Mouse (Mus musculus): ENCODE measurements around the gene Olfr1387. TPM values are rescaled to one million over a fixed set of nuclear protein-coding genes. Genes with fewer than 3 reads are reported as not detected.
"Not testable (repeated sequence)": the region's sequence is repeated elsewhere in the genome, so short reads cannot be mapped to it uniquely, and the experiment has no call there.

Gene Olfr1387
- polyA plus RNA-seq (2014; fragmentation: Nextera tagmentation; extraction: Ambion mirVana): 0.07 TPM in 1 of 2 replicates, not detected in the other

- Histone ChIP-seq H3K9me3 (ENCODE audit: control insufficient read depth, low read length) (no peaks in the 10 kb centered on the region), H3K27ac (replicated peaks; ENCODE audit: low read depth, low read length) (no peak within 1 kb of the TSS), H3K4me1 (ENCODE audit: control insufficient read depth, insufficient read depth, low read length) (no peaks in the 10 kb centered on the region), H3K4me3 (ENCODE audit: low read depth, low read length) (no peak within 1 kb of the TSS), H3K4me2 (ENCODE audit: low read depth, low read length) (no peak within 1 kb of the TSS), H3K36me3 (ENCODE audit: control insufficient read depth, insufficient read depth, low read length) (no peaks in the 10 kb centered on the region), H3K9ac (ENCODE audit: low read depth, low read length) (no peak within 1 kb of the TSS), H3K27me3 (replicated peaks; ENCODE audit: control insufficient read depth, insufficient read depth, low read length) (no peaks in the 10 kb centered on the region)
- DNase-seq (ENCODE audit: low spot score) (no peak), ATAC-seq (ENCODE audit: low read depth) (no peak)
- WGBS: 61% methylated on average over 1 of the region's 1 CpGs
These were observed at the start of gene Olfr1387 for GRCm38 (mm10) chr11:49455043-49455442. Olfr1387 (plus strand) TSS chr11:49455343.

GRCm38 (mm10) chr11:49406784-49407183 lies 48.4 kb upstream of the Olfr1387 start:
- no peak for ATAC-seq (ENCODE audit: low read depth)
- DNase-seq (ENCODE audit: low spot score): no peak
- WGBS: 75% methylated on average over 3 of the region's 3 CpGs
- no peaks in the 10 kb centered on the region for H3K27me3 ChIP-seq (replicated peaks; ENCODE audit: control insufficient read depth, insufficient read depth, low read length)
- no peak overlapping the region for H3K4me2 ChIP-seq (ENCODE audit: low read depth, low read length)
- no peaks in the 10 kb centered on the region for H3K36me3 ChIP-seq (ENCODE audit: control insufficient read depth, insufficient read depth, low read length)
- H3K4me3 ChIP-seq (ENCODE audit: low read depth, low read length): no peak overlapping the region
- no peak overlapping the region for H3K27ac ChIP-seq (replicated peaks; ENCODE audit: low read depth, low read length)
- H3K9me3 ChIP-seq (ENCODE audit: control insufficient read depth, low read length): no peaks in the 10 kb centered on the region
- no peak overlapping the region for H3K9ac ChIP-seq (ENCODE audit: low read depth, low read length)
- H3K4me1 ChIP-seq (ENCODE audit: control insufficient read depth, insufficient read depth, low read length): no peaks in the 10 kb centered on the region

- 32% methylated on average over 1 of the region's 1 CpGs for WGBS
- Histone ChIP-seq H3K4me2 (ENCODE audit: low read depth, low read length) (no peak overlapping the region), H3K9ac (ENCODE audit: low read depth, low read length) (no peak overlapping the region), H3K4me3 (ENCODE audit: low read depth, low read length) (no peak overlapping the region), H3K36me3 (ENCODE audit: control insufficient read depth, insufficient read depth, low read length) (no peaks in the 10 kb centered on the region), H3K9me3 (ENCODE audit: control insufficient read depth, low read length) (no peaks in the 10 kb centered on the region), H3K27ac (replicated peaks; ENCODE audit: low read depth, low read length) (no peak overlapping the region), H3K4me1 (ENCODE audit: control insufficient read depth, insufficient read depth, low read length) (no peaks in the 10 kb centered on the region), H3K27me3 (replicated peaks; ENCODE audit: control insufficient read depth, insufficient read depth, low read length) (no peaks in the 10 kb centered on the region)
- peak; percentile 33 for DNase-seq (ENCODE audit: low spot score)
- no peak for ATAC-seq (ENCODE audit: low read depth)
These were observed 44.6 kb upstream of the Olfr1387 start for GRCm38 (mm10) chr11:49410540-49410939.

GRCm38 (mm10) chr11:49422767-49423166 lies 32.4 kb upstream of the Olfr1387 start, which contains the start of gene Olfr1389:
Olfr1389 (plus strand) TSS chr11:49423067.
- no peak within 1 kb of the TSS for H3K9ac ChIP-seq (ENCODE audit: low read depth, low read length)
- H3K27me3 ChIP-seq (replicated peaks; ENCODE audit: control insufficient read depth, insufficient read depth, low read length): no peaks in the 10 kb centered on the region
- no peak for ATAC-seq (ENCODE audit: low read depth)
- H3K36me3 ChIP-seq (ENCODE audit: control insufficient read depth, insufficient read depth, low read length): no peaks in the 10 kb centered on the region
- H3K4me2 ChIP-seq (ENCODE audit: low read depth, low read length): no peak within 1 kb of the TSS
- no peak for DNase-seq (ENCODE audit: low spot score)
- H3K4me3 ChIP-seq (ENCODE audit: low read depth, low read length): no peak within 1 kb of the TSS
- 83% methylated on average over 2 of the region's 2 CpGs for WGBS
- H3K27ac ChIP-seq (replicated peaks; ENCODE audit: low read depth, low read length): no peak within 1 kb of the TSS
- no peaks in the 10 kb centered on the region for H3K4me1 ChIP-seq (ENCODE audit: control insufficient read depth, insufficient read depth, low read length)
- no peaks in the 10 kb centered on the region for H3K9me3 ChIP-seq (ENCODE audit: control insufficient read depth, low read length)

- Histone ChIP-seq H3K4me2 (ENCODE audit: low read depth, low read length) (no peak overlapping the region), H3K27ac (replicated peaks; ENCODE audit: low read depth, low read length) (no peak overlapping the region), H3K9ac (ENCODE audit: low read depth, low read length) (no peak overlapping the region), H3K4me1 (ENCODE audit: control insufficient read depth, insufficient read depth, low read length) (no peaks in the 10 kb centered on the region), H3K9me3 (ENCODE audit: control insufficient read depth, low read length) (no peaks in the 10 kb centered on the region), H3K4me3 (ENCODE audit: low read depth, low read length) (no peak overlapping the region), H3K27me3 (replicated peaks; ENCODE audit: control insufficient read depth, insufficient read depth, low read length) (no peaks in the 10 kb centered on the region), H3K36me3 (ENCODE audit: control insufficient read depth, insufficient read depth, low read length) (no peaks in the 10 kb centered on the region)
- DNase-seq (ENCODE audit: low spot score) (no peak), ATAC-seq (ENCODE audit: low read depth) (no peak)
- 88% methylated on average over 1 of the region's 1 CpGs for WGBS
These were observed 29.8 kb upstream of the Olfr1387 start for GRCm38 (mm10) chr11:49425257-49425927.

GRCm38 (mm10) chr11:49429641-49430040 lies 25.5 kb upstream of the Olfr1387 start:
- no peak overlapping the region for H3K4me2 ChIP-seq (ENCODE audit: low read depth, low read length)
- H3K9ac ChIP-seq (ENCODE audit: low read depth, low read length): no peak overlapping the region
- 0 out of 2 replicates have a peak, but pooled peaks cover 6% of the 10 kb centered on the region for H3K9me3 ChIP-seq (ENCODE audit: control insufficient read depth, low read length)
- DNase-seq (ENCODE audit: low spot score): no peak
- H3K36me3 ChIP-seq (ENCODE audit: control insufficient read depth, insufficient read depth, low read length): no peaks in the 10 kb centered on the region
- H3K27me3 ChIP-seq (replicated peaks; ENCODE audit: control insufficient read depth, insufficient read depth, low read length): no peaks in the 10 kb centered on the region
- 77% methylated on average over 2 of the region's 2 CpGs for WGBS
- ATAC-seq (ENCODE audit: low read depth): no peak
- no peak overlapping the region for H3K4me3 ChIP-seq (ENCODE audit: low read depth, low read length)
- no peak overlapping the region for H3K27ac ChIP-seq (replicated peaks; ENCODE audit: low read depth, low read length)
- no peaks in the 10 kb centered on the region for H3K4me1 ChIP-seq (ENCODE audit: control insufficient read depth, insufficient read depth, low read length)

GRCm38 (mm10) chr11:49436411-49436810 lies 18.7 kb upstream of the Olfr1387 start, which contains the start of gene Olfr1388:
Olfr1388 (plus strand) TSS chr11:49436624.
- DNase-seq (ENCODE audit: low spot score): peak; percentile 4
- no peak within 1 kb of the TSS for H3K27ac ChIP-seq (replicated peaks; ENCODE audit: low read depth, low read length)
- H3K9ac ChIP-seq (ENCODE audit: low read depth, low read length): no peak within 1 kb of the TSS
- H3K4me3 ChIP-seq (ENCODE audit: low read depth, low read length): no peak within 1 kb of the TSS
- 0 out of 2 replicates have a peak, but pooled peaks cover 6% of the 10 kb centered on the region for H3K9me3 ChIP-seq (ENCODE audit: control insufficient read depth, low read length)
- no peaks in the 10 kb centered on the region for H3K36me3 ChIP-seq (ENCODE audit: control insufficient read depth, insufficient read depth, low read length)
- no peaks in the 10 kb centered on the region for H3K27me3 ChIP-seq (replicated peaks; ENCODE audit: control insufficient read depth, insufficient read depth, low read length)
- ATAC-seq (ENCODE audit: low read depth): no peak
- no peak within 1 kb of the TSS for H3K4me2 ChIP-seq (ENCODE audit: low read depth, low read length)
- WGBS: 64% methylated on average over 3 of the region's 3 CpGs
- no peaks in the 10 kb centered on the region for H3K4me1 ChIP-seq (ENCODE audit: control insufficient read depth, insufficient read depth, low read length)

- not testable (repeated sequence) for H3K36me3 ChIP-seq (ENCODE audit: control insufficient read depth, insufficient read depth, low read length); H3K4me2 ChIP-seq (ENCODE audit: low read depth, low read length); H3K9me3 ChIP-seq (ENCODE audit: control insufficient read depth, low read length); H3K4me3 ChIP-seq (ENCODE audit: low read depth, low read length); DNase-seq (ENCODE audit: low spot score); ATAC-seq (ENCODE audit: low read depth); H3K9ac ChIP-seq (ENCODE audit: low read depth, low read length); H3K27me3 ChIP-seq (replicated peaks; ENCODE audit: control insufficient read depth, insufficient read depth, low read length); H3K4me1 ChIP-seq (ENCODE audit: control insufficient read depth, insufficient read depth, low read length); H3K27ac ChIP-seq (replicated peaks; ENCODE audit: low read depth, low read length)
- 88% methylated on average over 2 of the region's 3 CpGs for WGBS
These were observed 9.6 kb downstream of the Olfr1387 start, which contains the start of gene Olfr1386 for GRCm38 (mm10) chr11:49464746-49465145. Olfr1386 (plus strand) TSS chr11:49465046.

GRCm38 (mm10) chr11:49485973-49486372 lies 30.8 kb downstream of the Olfr1387 start:
- Histone ChIP-seq H3K4me1 (ENCODE audit: control insufficient read depth, insufficient read depth, low read length) (no peaks in the 10 kb centered on the region), H3K4me2 (ENCODE audit: low read depth, low read length) (no peak overlapping the region), H3K27me3 (replicated peaks; ENCODE audit: control insufficient read depth, insufficient read depth, low read length) (no peaks in the 10 kb centered on the region), H3K9ac (ENCODE audit: low read depth, low read length) (no peak overlapping the region), H3K36me3 (ENCODE audit: control insufficient read depth, insufficient read depth, low read length) (no peaks in the 10 kb centered on the region), H3K9me3 (ENCODE audit: control insufficient read depth, low read length) (no peaks in the 10 kb centered on the region), H3K27ac (replicated peaks; ENCODE audit: low read depth, low read length) (no peak overlapping the region), H3K4me3 (ENCODE audit: low read depth, low read length) (no peak overlapping the region)
- no peak for ATAC-seq (ENCODE audit: low read depth)
- WGBS: 47% methylated on average over 4 of the region's 4 CpGs
- DNase-seq (ENCODE audit: low spot score): no peak
